Mouse (Mus musculus) liver, embryonic 13.5 days (tissue): ENCODE data around the gene Adra2c. TPM values are rescaled to one million over a fixed set of nuclear protein-coding genes. Genes with fewer than 3 reads are reported as not detected.

Experiments used
- ATAC-seq: fragments of 200-750 bp; cut with Nextera tagmentation; 2 replicates; pipeline ENCODE4 v1.8.0; 2017; ENCODE audit warnings: low read depth, mild to moderate bottlenecking, moderate number of reproducible peaks, moderate library complexity
- DNase-seq: peaks from one replicate; pipeline ENCODE4 v3.0.0; 2022
- H3K27ac ChIP-seq: fragments of 300-500 bp; sonication (generic); 2 replicates; pipeline ENCODE4 v1.5.1; 2015; ENCODE audit warnings: moderate library complexity, mild to moderate bottlenecking, inconsistent platforms
- H3K27me3 ChIP-seq: fragments of 300-500 bp; sonication (generic); 2 replicates; pipeline ENCODE4 v1.6.1; 2015; ENCODE audit warnings: mild to moderate bottlenecking, inconsistent platforms
- H3K36me3 ChIP-seq: fragments of 300-500 bp; sonication (generic); 2 replicates; pipeline ENCODE4 v1.6.1; 2015; ENCODE audit warnings: mild to moderate bottlenecking, inconsistent platforms
- H3K4me1 ChIP-seq: fragments of 300-500 bp; sonication (generic); replicated peaks from 2 replicates; pipeline ENCODE4 v1.6.1; 2015; ENCODE audit warnings: inconsistent platforms
- H3K4me2 ChIP-seq: fragments of 300-500 bp; sonication (generic); 2 replicates; pipeline ENCODE4 v1.6.1; 2015; ENCODE audit warnings: inconsistent platforms, mild to moderate bottlenecking, moderate library complexity
- H3K4me3 ChIP-seq: fragments of 300-500 bp; sonication (generic); replicated peaks from 2 replicates; pipeline ENCODE4 v1.5.1; 2015; ENCODE audit warnings: mild to moderate bottlenecking, inconsistent platforms
- H3K9ac ChIP-seq: fragments of 300-500 bp; sonication (generic); 2 replicates; pipeline ENCODE4 v1.6.1; 2015; ENCODE audit warnings: mild to moderate bottlenecking, inconsistent platforms
- H3K9me3 ChIP-seq: fragments of 300-500 bp; sonication (generic); replicated peaks from 2 replicates; pipeline ENCODE4 v1.6.1; 2016; ENCODE audit warnings: inconsistent platforms
- WGBS: fragments of 180-500 bp; shearing (Covaris S2); methylation state at CpG from one replicate; pipeline ENCODE4 v1.1.7; 2015; ENCODE audit not compliant: insufficient replicate concordance; 5-methylcytosine and 5-hydroxymethylcytosine counted together
- polyA plus RNA-seq: library from polyadenylated mRNA; unstranded; fragments of >200 nt; fragmentation: Nextera tagmentation; extraction: Ambion mirVana; gene quantifications from 2 replicates; pipeline ENCODE4 v1.2.1, GENCODE M21; 2015

The Adra2c gene
- polyA plus RNA-seq, 1 experiment from 2014 or later, result not detected

DNA sequence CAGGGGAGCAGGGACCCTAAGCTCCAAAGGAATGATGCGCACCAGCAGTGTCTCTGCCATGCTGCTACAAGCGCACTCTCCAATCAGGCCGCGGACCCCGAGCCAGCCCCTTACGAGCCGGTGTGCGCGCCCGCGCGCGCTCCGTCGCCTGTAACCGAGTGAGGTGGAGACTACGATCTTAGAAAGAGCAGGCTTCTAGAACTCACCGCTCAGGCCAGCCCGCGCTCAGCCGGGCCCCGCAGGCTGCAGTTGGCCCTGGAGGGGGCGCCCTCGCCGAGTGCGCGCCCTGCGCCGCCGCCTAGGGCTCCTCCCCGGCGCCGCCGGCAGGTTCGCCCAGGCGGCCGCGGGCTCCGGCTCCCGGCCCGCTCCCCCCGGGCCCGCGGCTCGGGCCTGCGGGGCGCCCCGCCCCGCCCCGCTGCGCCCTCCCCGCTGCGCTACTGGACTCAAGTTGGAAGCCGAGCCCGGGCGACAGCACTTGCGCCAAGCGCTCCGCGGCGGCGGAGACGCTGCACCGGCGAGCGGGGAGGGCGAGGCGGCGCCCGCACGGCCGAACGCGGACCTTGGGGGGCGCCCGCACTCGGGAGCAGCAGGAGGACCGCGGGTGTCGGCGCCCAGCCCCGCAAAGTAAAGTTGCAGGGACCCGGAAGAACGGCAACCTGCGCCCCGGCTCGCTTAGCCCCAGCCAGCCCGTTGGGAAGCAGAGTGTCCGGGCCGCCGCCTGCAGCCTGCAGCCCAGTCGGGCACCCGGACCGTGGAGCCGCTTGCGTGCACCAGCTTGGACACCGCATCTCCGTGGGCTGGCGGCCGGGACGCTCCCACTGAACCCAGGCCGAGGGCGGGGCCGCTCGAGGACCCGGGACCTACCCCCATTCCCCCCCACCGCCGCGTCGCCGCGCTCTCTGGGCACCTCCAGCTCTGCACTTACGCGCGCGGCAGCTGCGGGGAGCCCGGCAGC lies 899 bp downstream of the Adra2c start:
- Histone ChIP-seq H3K4me1 (no peaks in the 10 kb centered on the region; the same call in 1 of the 2 replicates), H3K27me3 (peaks cover 89% of the 10 kb centered on the region), H3K9ac (no peak overlapping the region), H3K4me3 (peak overlapping the region; percentile 41), H3K9me3 (no peaks in the 10 kb centered on the region), H3K4me2 (peak overlapping the region; percentile 57), H3K27ac (no peak overlapping the region), H3K36me3 (no peaks in the 10 kb centered on the region)
- WGBS, result 1% methylated on average over 107 of the region's 118 CpGs
- ATAC-seq (no peak), DNase-seq (peak; percentile 3)

DNA sequence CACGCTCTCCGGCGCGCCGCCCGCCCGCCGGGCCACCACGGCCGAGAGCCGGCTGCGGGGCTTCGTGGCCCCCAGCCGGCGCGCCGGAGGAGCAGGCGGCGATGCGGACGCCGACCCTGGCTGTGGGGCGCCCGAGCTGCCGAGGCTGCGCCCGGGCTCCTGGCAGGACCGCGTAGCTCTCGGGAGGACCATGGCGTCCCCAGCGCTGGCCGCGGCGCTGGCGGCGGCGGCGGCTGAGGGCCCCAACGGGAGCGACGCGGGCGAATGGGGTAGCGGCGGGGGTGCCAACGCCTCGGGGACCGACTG lies 1.5 kb downstream of the Adra2c start:
- peak overlapping the region; percentile 57 for H3K4me2 ChIP-seq
- 3% methylated on average over 49 of the region's 49 CpGs for WGBS
- no peaks in the 10 kb centered on the region; the same call in 1 of the 2 replicates for H3K4me1 ChIP-seq
- no peaks in the 10 kb centered on the region for H3K36me3 ChIP-seq
- no peak for DNase-seq
- peak overlapping the region; percentile 41 for H3K4me3 ChIP-seq
- peaks cover 89% of the 10 kb centered on the region for H3K27me3 ChIP-seq
- no peak for ATAC-seq
- H3K27ac ChIP-seq, result no peak overlapping the region
- H3K9me3 ChIP-seq, result no peaks in the 10 kb centered on the region
- no peak overlapping the region for H3K9ac ChIP-seq

DNA sequence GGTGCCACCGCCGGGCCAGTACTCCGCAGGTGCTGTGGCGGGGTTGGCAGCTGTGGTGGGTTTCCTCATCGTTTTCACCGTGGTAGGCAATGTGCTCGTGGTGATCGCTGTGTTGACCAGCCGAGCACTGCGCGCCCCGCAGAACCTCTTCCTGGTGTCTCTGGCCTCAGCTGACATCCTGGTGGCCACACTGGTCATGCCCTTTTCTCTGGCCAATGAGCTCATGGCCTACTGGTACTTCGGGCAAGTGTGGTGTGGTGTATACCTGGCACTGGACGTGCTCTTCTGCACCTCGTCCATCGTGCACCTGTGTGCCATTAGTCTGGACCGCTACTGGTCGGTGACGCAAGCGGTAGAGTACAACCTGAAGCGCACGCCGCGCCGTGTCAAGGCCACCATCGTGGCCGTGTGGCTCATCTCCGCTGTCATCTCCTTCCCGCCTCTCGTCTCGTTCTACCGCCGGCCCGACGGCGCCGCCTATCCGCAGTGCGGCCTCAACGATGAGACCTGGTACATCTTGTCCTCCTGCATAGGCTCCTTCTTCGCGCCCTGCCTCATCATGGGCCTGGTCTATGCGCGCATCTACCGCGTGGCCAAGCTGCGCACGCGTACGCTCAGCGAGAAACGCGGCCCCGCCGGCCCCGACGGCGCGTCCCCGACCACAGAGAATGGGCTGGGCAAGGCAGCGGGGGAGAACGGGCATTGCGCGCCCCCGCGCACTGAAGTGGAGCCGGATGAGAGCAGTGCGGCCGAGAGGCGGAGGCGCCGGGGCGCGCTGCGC lies 2.1 kb downstream of the Adra2c start:
- WGBS, result 6% methylated on average over 75 of the region's 75 CpGs
- H3K4me1 ChIP-seq, result no peaks in the 10 kb centered on the region; the same call in 1 of the 2 replicates
- no peaks in the 10 kb centered on the region for H3K9me3 ChIP-seq
- H3K27me3 ChIP-seq, result peaks cover 87% of the 10 kb centered on the region
- H3K36me3 ChIP-seq, result no peaks in the 10 kb centered on the region
- H3K4me2 ChIP-seq, result peak overlapping the region; percentile 57
- H3K9ac ChIP-seq, result no peak overlapping the region
- no peak overlapping the region for H3K27ac ChIP-seq
- DNase-seq, result peak; percentile 6
- ATAC-seq, result no peak
- peak overlapping the region; percentile 41 for H3K4me3 ChIP-seq

DNA sequence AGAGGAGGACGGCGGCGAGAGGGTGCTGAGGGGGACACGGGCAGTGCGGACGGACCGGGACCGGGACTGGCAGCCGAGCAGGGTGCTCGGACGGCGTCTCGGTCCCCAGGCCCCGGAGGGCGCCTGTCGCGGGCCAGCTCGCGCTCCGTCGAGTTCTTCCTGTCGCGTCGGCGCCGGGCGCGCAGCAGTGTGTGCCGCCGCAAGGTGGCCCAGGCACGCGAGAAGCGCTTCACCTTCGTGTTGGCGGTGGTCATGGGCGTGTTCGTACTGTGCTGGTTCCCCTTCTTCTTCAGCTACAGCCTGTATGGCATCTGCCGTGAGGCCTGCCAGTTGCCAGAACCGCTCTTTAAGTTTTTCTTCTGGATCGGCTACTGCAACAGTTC lies 2.7 kb downstream of the Adra2c start:
- ATAC-seq, result no peak
- WGBS, result 4% methylated on average over 39 of the region's 40 CpGs
- no peak overlapping the region for H3K4me3 ChIP-seq
- H3K27ac ChIP-seq, result no peak overlapping the region
- no peak overlapping the region for H3K9ac ChIP-seq
- 0 out of 2 replicates have a peak overlapping the region, but pooled peaks have one; percentile 4 for H3K4me2 ChIP-seq
- H3K27me3 ChIP-seq, result peaks cover 81% of the 10 kb centered on the region
- H3K36me3 ChIP-seq, result no peaks in the 10 kb centered on the region
- H3K9me3 ChIP-seq, result no peaks in the 10 kb centered on the region
- no peak for DNase-seq
- no peaks in the 10 kb centered on the region; the same call in 1 of the 2 replicates for H3K4me1 ChIP-seq

DNA sequence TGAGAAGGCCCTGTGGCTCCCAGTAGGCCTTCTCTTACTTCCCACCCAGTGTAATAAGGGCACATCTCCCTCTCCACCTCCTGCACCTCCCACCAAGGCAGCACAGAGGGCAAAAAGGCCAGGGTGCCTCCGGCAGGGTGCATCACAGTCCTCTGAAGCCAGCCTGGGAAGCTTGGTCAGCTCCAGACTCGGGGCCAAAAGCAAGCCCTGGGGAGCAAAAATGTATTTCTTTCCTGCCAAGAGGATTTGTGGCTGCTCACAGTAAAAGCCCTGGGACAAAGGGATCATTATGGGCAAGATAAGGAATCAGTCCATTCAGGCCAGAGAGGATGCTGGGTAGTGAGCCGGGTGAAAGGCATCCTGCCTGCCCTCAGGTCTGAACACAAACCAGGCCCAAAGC lies 7.2 kb downstream of the Adra2c start:
- no peak overlapping the region for H3K27ac ChIP-seq
- no peaks in the 10 kb centered on the region for H3K36me3 ChIP-seq
- H3K4me1 ChIP-seq, result 0 out of 2 replicates have a peak, but pooled peaks cover 3% of the 10 kb centered on the region
- H3K9ac ChIP-seq, result no peak overlapping the region
- no peak for DNase-seq
- H3K4me3 ChIP-seq, result no peak overlapping the region
- no peaks in the 10 kb centered on the region for H3K9me3 ChIP-seq
- H3K4me2 ChIP-seq, result no peak overlapping the region
- 40% methylated on average over 3 of the region's 3 CpGs for WGBS
- peaks cover 36% of the 10 kb centered on the region for H3K27me3 ChIP-seq
- ATAC-seq, result no peak

DNA sequence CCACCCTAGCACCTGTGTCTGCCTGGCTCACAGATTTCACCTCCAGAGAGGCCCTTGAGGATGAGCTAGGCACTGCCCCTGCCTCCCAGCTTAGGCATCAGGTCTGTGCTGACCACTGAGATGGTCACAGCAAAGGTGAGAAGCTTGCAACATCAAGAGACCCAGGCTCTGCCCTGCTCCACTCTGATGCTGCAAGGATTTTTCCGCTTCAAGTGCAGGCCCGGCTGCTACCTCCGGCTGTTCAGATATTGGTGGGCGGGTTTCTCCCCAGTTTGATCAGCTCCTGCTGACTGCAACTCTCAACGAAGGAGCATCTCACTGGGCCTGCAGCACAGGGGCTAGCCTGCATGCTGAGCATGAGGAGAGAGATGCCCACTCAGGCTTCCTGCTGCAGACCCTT lies 8.1 kb downstream of the Adra2c start:
- 0 out of 2 replicates have a peak, but pooled peaks cover 3% of the 10 kb centered on the region for H3K4me1 ChIP-seq
- no peak overlapping the region for H3K9ac ChIP-seq
- ATAC-seq (no peak), DNase-seq (no peak)
- H3K4me2 ChIP-seq, result no peak overlapping the region
- H3K27ac ChIP-seq, result no peak overlapping the region
- 66% methylated on average over 5 of the region's 5 CpGs for WGBS
- no peaks in the 10 kb centered on the region for H3K9me3 ChIP-seq
- H3K36me3 ChIP-seq, result no peaks in the 10 kb centered on the region
- no peak overlapping the region for H3K4me3 ChIP-seq
- H3K27me3 ChIP-seq, result peaks cover 31% of the 10 kb centered on the region

DNA sequence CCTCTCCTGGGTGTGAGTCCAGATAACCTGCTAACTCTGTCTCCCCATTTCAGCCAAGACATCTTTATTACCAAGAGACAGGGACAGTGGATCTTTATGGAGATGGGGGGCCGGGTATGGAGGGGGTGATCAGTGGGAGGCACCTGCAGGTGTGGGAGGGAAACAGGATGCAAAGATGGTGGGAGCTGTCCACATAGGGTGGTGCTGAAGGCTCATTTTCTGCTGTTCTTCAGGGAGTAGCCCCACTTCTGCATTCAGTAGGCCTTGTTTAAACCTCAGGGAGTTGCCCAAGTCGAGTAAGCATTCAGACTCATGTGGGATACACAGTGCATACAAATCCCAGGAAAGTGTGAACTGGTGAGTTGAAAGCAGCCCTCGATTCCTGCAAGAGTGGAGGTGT lies 21.5 kb downstream of the Adra2c start:
- no peaks in the 10 kb centered on the region for H3K9me3 ChIP-seq
- no peak overlapping the region for H3K4me2 ChIP-seq
- DNase-seq, result peak; percentile 7
- no peaks in the 10 kb centered on the region for H3K4me1 ChIP-seq
- 11% methylated on average over 3 of the region's 3 CpGs for WGBS
- H3K27ac ChIP-seq, result no peak overlapping the region
- H3K4me3 ChIP-seq, result no peak overlapping the region
- no peaks in the 10 kb centered on the region for H3K36me3 ChIP-seq
- H3K9ac ChIP-seq, result no peak overlapping the region
- ATAC-seq, result no peak
- 0 out of 2 replicates have a peak, but pooled peaks cover 4% of the 10 kb centered on the region for H3K27me3 ChIP-seq

DNA sequence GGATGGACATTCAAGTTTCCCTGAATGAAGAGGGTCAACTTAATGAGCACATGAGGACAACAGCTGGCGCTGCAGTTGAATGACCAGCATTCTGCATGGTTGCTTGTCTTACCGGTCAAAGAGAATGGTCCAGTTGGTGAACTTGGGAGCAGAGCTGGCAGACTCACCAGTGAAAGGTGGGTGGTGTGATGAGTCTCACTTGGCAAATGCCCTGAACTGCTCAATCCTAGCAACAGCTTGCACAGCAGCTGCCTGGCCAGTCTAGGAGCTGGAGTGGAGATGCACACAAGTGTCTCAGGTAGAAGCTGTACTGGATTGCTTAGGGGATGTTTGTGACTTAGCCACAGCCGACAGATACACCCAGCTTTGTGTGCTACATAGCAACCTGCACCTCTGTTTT lies 26.1 kb downstream of the Adra2c start:
- Histone ChIP-seq H3K4me2 (no peak overlapping the region), H3K9me3 (no peaks in the 10 kb centered on the region), H3K4me1 (no peaks in the 10 kb centered on the region), H3K9ac (no peak overlapping the region), H3K36me3 (no peaks in the 10 kb centered on the region), H3K27me3 (0 out of 2 replicates have a peak, but pooled peaks cover 4% of the 10 kb centered on the region), H3K27ac (no peak overlapping the region), H3K4me3 (no peak overlapping the region)
- no peak for DNase-seq
- ATAC-seq, result no peak
- 74% methylated on average over 3 of the region's 3 CpGs for WGBS

DNA sequence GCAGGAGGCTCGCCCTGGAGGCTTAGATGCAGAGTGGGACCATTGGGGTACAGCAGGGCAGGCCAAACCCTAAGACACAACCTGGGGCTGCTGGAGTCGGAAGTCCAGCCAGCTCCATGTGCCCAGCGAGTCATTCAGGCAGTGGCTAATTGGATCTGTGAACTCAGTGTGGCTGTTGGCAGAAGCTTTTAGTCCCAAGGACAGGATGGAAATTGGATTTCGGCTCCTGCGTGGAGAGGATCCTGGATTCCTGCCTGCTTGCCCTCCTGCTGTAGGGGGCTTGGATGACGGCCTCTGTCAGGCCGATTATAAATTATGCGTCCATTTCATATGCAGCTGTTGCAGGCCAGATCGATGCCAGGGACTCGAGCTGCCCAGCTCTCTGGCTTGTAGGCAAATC lies 27.2 kb downstream of the Adra2c start:
- Histone ChIP-seq H3K27me3 (0 out of 2 replicates have a peak, but pooled peaks cover 4% of the 10 kb centered on the region), H3K4me2 (no peak overlapping the region), H3K4me3 (no peak overlapping the region), H3K4me1 (no peaks in the 10 kb centered on the region), H3K9ac (no peak overlapping the region), H3K27ac (no peak overlapping the region), H3K9me3 (no peaks in the 10 kb centered on the region), H3K36me3 (no peaks in the 10 kb centered on the region)
- no peak for ATAC-seq
- DNase-seq, result no peak
- WGBS, result 54% methylated on average over 10 of the region's 10 CpGs

DNA sequence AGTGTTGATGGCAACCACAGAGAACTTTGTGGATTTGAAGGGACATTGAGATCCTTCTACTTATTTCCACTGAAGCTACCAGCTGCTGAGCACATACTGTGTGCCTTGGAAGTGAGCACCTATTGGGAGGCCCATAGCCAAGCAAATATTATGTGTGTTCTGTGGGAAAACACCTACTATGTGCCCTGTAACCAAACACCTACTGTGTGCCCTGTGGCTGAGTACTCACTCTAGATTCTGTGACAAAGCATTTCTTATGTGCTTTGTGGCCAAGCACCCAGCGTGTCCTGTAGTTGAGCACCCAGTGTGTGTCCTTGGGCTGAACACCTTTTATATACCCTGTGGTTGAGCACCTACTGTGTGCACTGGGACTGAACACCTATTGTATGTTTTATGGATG lies 28.6 kb downstream of the Adra2c start:
- H3K27me3 ChIP-seq, result peaks cover 6% of the 10 kb centered on the region; the same call in 1 of the 2 replicates
- 58% methylated on average over 1 of the region's 1 CpGs for WGBS
- no peak overlapping the region for H3K27ac ChIP-seq
- no peak for DNase-seq
- H3K4me1 ChIP-seq, result no peaks in the 10 kb centered on the region
- H3K4me3 ChIP-seq, result no peak overlapping the region
- no peaks in the 10 kb centered on the region for H3K36me3 ChIP-seq
- H3K9me3 ChIP-seq, result no peaks in the 10 kb centered on the region
- no peak for ATAC-seq
- no peak overlapping the region for H3K9ac ChIP-seq
- H3K4me2 ChIP-seq, result no peak overlapping the region

DNA sequence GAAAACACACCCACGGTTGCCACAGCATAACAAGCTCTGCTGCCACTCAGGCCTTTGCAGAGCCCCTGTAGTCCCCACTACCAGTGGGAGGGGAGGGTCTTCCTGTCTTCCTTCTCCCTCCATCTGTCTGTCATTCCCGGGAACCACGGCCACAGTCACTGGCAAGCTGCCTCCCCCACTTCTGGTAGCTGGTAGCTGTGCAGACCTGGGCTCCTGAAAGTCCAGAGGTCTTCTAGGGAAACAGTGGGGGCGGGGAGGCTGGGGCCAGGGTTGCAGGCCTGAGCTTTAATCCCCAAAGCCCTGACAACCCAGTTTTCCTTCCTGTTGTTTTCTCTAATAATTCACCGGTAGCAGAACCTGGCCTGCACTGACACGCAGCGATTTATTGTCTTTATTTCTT lies 31.7 kb downstream of the Adra2c start:
- H3K9ac ChIP-seq, result no peak overlapping the region
- H3K9me3 ChIP-seq, result no peaks in the 10 kb centered on the region
- peaks cover 30% of the 10 kb centered on the region for H3K27me3 ChIP-seq
- no peak for DNase-seq
- no peaks in the 10 kb centered on the region for H3K4me1 ChIP-seq
- H3K27ac ChIP-seq, result no peak overlapping the region
- H3K4me2 ChIP-seq, result no peak overlapping the region
- no peak overlapping the region for H3K4me3 ChIP-seq
- 46% methylated on average over 7 of the region's 7 CpGs for WGBS
- no peaks in the 10 kb centered on the region for H3K36me3 ChIP-seq
- no peak for ATAC-seq
